Mouse (Mus musculus) CH12.LX (cell line): ENCODE results near the gene Fam184a.

Experiments
- CTCF ChIP-seq, 2 experiments: IDR thresholded peaks in 1 of 2; conservative IDR thresholded peaks in 1 of 2; 2 replicates each; pipeline ENCODE4 v1.5.1; 2011 to 2012; ENCODE audit warnings: low read depth in 2 of 2, low read length in 2 of 2, improper control_type of control experiment in 1 of 2, inconsistent platforms in 1 of 2, mild to moderate bottlenecking in 1 of 2, moderate library complexity in 1 of 2
- EP300 ChIP-seq: IDR thresholded peaks from 2 replicates; pipeline ENCODE4 v1.6.1; 2011; ENCODE audit warnings: low read length, improper control_type of control experiment
- IRF4 ChIP-seq: IDR thresholded peaks from 2 replicates; pipeline ENCODE4 v1.6.1; 2014; ENCODE audit warnings: low read depth, mild to moderate bottlenecking, inconsistent platforms, low read length, improper control_type of control experiment
- JUN ChIP-seq: IDR thresholded peaks from 2 replicates; pipeline ENCODE4 v1.6.1; 2011; ENCODE audit warnings: low read depth, mild to moderate bottlenecking, low read length, improper control_type of control experiment, moderate library complexity; ENCODE audit not compliant: insufficient read depth
- MXI1 ChIP-seq: IDR thresholded peaks from 2 replicates; pipeline ENCODE4 v1.6.1; 2011; ENCODE audit warnings: mild to moderate bottlenecking, low read depth, low read length, improper control_type of control experiment
- POLR2A ChIP-seq: IDR thresholded peaks from 2 replicates; pipeline ENCODE4 v1.6.1; 2011; ENCODE audit warnings: low read depth, mild to moderate bottlenecking, improper control_type of control experiment, low read length
- RCOR1 ChIP-seq: conservative IDR thresholded peaks from 2 replicates; pipeline ENCODE4 v1.6.1; 2012; ENCODE audit warnings: low read depth, mild to moderate bottlenecking, inconsistent platforms, low read length, improper control_type of control experiment
- TBP ChIP-seq: conservative IDR thresholded peaks from 2 replicates; pipeline ENCODE4 v1.6.1; 2011; ENCODE audit warnings: low read depth, low read length, improper control_type of control experiment
- TCF12 ChIP-seq: IDR thresholded peaks from 2 replicates; pipeline ENCODE4 v1.6.1; 2014; ENCODE audit warnings: low read depth, mild to moderate bottlenecking, inconsistent platforms, low read length, improper control_type of control experiment
- USF1 ChIP-seq: IDR thresholded peaks from 2 replicates; pipeline ENCODE4 v1.6.1; 2014; ENCODE audit warnings: low read depth, mild to moderate bottlenecking, inconsistent platforms, low read length, improper control_type of control experiment
- ZC3H11A ChIP-seq: IDR thresholded peaks from 2 replicates; pipeline ENCODE4 v1.6.1; 2012; ENCODE audit warnings: low read depth, mild to moderate bottlenecking, inconsistent platforms, low read length, improper control_type of control experiment

GRCm38 (mm10) chr10:53752723-53753122, 1.8 kb upstream of the Fam184a start:
- TF ChIP-seq JUN (no peak), TCF12 (no peak), CTCF (conservative IDR thresholded peaks at IDR 0.05 in 1 of 2, IDR thresholded peaks at IDR 0.05 in 1 of 2; ENCODE audit: low read depth in 2 of 2, low read length in 2 of 2) (no peak), MXI1 (no peak), IRF4 (no peak), POLR2A (no peak), RCOR1 (no peak), USF1 (no peak), TBP (no peak), EP300 (no peak), ZC3H11A (no peak)
